ENCODE assay signal across 8 mouse cellular contexts in the genomic region with DNA sequence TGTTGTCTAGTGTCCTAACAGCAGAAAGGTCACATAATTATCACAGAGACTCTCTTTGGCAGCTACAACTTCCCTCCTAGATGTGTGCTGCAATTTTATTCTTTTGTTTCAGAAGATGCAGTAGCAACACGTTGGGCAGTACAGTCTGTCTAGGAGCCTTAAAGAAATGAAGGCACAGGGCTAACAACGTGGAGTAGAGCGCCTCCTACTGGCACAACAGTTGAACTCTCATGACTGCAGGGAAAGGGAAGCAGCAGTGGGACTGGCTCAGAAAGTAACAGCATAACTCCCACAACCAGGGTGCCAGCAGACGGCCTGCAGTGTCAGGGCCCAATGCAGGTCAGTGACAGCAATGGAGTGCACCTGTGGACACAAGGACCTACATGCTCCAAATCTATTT. TPM values are rescaled to one million over a fixed set of nuclear protein-coding genes. Genes with fewer than 3 reads are reported as not detected.
DNase-seq lines count a peak whose midpoint lies in the region; ATAC-seq lines count a peak whose summit lies in the region.

No protein-coding gene starts in this region.

- peak; percentile 78 for DNase-seq in R1 (ENCODE audit: low read depth, low spot score)
- peak; percentile 53 for DNase-seq in cerebellum, adult 9-11 months
- peak; percentile 17 to 46 for DNase-seq in frontal cortex, postnatal 25 days (ENCODE audit: low spot score in 2 of 2)
- peak; percentile 74 for DNase-seq in hindlimb bud, embryonic 11.5 days (ENCODE audit: extremely low spot score, low read depth, low spot score)
- DNase-seq in left cerebral cortex, adult 11 months (ENCODE audit: low spot score): peak; percentile 14
- DNase-seq in right cerebral cortex, adult 2 months (ENCODE audit: low spot score in 2 of 2): peak; percentile 72
- peak; percentile 44 for DNase-seq in urinary bladder, postnatal 25 days (ENCODE audit: low spot score)

- ATAC-seq in megakaryocyte, adult 5-6 weeks (ENCODE audit: poor library complexity, severe bottlenecking): peak; percentile 75

RNA-seq across cellular contexts. Expression of a gene that starts 50.4 kb away (rescaled TPM):
- total RNA-seq in megakaryocyte, adult 5-6 weeks (2015): 68.2 and 74.4 TPM in 2 replicates
- 61.9 and 67.4 TPM in 2 replicates for total RNA-seq in megakaryocyte, adult 5-6 weeks (2017)

Comparison
In these comparisons a context has a peak if more than half of its experiments do, and no peak if none do; other contexts are left out.
1. Peak in every context shown above with its lines: DNase-seq and ATAC-seq.
2. DNase-seq: peak in every context shown above with its lines; median percentile 78 in R1; 74 in hindlimb bud, embryonic 11.5 days; 72 in right cerebral cortex, adult 2 months; 53 in cerebellum, adult 9-11 months; 44 in urinary bladder, postnatal 25 days; 32 in frontal cortex, postnatal 25 days; 14 in left cerebral cortex, adult 11 months.